Mouse (Mus musculus): Measurements from ENCODE around the gene Erbb2. TPM values are rescaled to one million over a fixed set of nuclear protein-coding genes. Genes with fewer than 3 reads are reported as not detected.
A peak's percentile ranks its signal among the peaks of the same experiment; 100 is the strongest.

The Erbb2 gene
- 1 to 10 TPM; 6.6 to 6.9 TPM for total RNA-seq (2021)
- 8.4 and 9.2 TPM in 2 replicates for polyA plus RNA-seq (2012; rRNA removed)
- long read RNA-seq, full-length matches to known transcripts: 6 of 10 reads
- long read RNA-seq, partial matches to known transcripts: 4 of 10 reads
- long read RNA-seq, other reads (novel, unspliced or antisense): 0 of 10 reads

DNA sequence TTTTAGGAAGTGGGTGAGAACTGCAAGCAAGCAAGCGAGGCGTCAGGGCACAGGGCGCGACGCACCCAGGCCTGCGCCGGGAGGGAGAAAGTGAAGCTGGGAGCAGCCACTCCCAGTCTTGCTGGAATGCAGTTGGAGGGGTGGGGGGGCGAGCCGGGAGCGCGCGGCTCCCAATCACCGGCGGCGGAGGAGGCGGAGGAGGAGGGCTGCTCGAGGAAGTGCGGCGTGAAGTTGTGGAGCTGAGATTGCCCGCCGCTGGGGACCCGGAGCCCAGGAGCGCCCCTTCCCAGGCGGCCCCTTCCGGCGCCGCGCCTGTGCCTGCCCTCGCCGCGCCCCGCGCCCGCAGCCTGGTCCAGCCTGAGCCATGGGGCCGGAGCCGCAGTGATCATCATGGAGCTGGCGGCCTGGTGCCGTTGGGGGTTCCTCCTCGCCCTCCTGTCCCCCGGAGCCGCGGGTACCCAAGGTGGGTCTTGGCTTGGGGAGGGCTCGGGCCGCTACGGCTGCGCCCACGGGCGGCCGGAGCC is at the start of gene Erbb2:
TSS of gene Erbb2 (plus strand) at position 198 of the 524 bp plus-strand sequence.
- H3K4me3 ChIP-seq: peak within 1 kb of the TSS; percentile 67
- peak within 1 kb of the TSS; percentile 90 for H3K27ac ChIP-seq
- peaks cover 7% of the 10 kb centered on the region for H3K4me1 ChIP-seq (ENCODE audit: control insufficient read depth, insufficient read depth, low read length)
- no peaks in the 10 kb centered on the region for H3K27me3 ChIP-seq (ENCODE audit: control insufficient read depth, insufficient read depth, low read length)
- WGBS: under 1% methylated on average over 48 of the region's 49 CpGs
- DNase-seq: peak; percentile 82 to 84
- H3K79me2 ChIP-seq (replicated peaks; ENCODE audit: control insufficient read depth, insufficient read depth, low read length): no peaks in the 10 kb centered on the region
- peak within 1 kb of the TSS; percentile 87 for H3K9ac ChIP-seq (ENCODE audit: low read depth, low read length)
- H3K36me3 ChIP-seq (ENCODE audit: control insufficient read depth, insufficient read depth, low read length): no peaks in the 10 kb centered on the region
- TF ChIP-seq EP300 (IDR thresholded peaks at IDR 0.05; ENCODE audit: insufficient read depth, low read depth, low read length) (no peak), CTCF (IDR thresholded peaks at IDR 0.05) (peak; percentile 19), POLR2A (IDR thresholded peaks at IDR 0.05; ENCODE audit: insufficient read depth, low read depth, low read length) (peak; percentile 81)
- intact Hi-C loops (cut with DNase I): no loop called here

GRCm38 (mm10) chr11:98363817-98364216 is 48.5 kb upstream of the Erbb2 start:
- H3K27me3 ChIP-seq (ENCODE audit: control insufficient read depth, insufficient read depth, low read length): no peaks in the 10 kb centered on the region
- H3K79me2 ChIP-seq (replicated peaks; ENCODE audit: control insufficient read depth, insufficient read depth, low read length): no peaks in the 10 kb centered on the region; the same call in 1 of the 2 replicates
- no peak for TF ChIP-seq CTCF (IDR thresholded peaks at IDR 0.05)
- TF ChIP-seq EP300 (IDR thresholded peaks at IDR 0.05; ENCODE audit: insufficient read depth, low read depth, low read length): no peak
- no peak for TF ChIP-seq POLR2A (IDR thresholded peaks at IDR 0.05; ENCODE audit: insufficient read depth, low read depth, low read length)
- H3K4me3 ChIP-seq: no peak overlapping the region
- H3K27ac ChIP-seq: no peak overlapping the region
- peaks cover 9% of the 10 kb centered on the region for H3K4me1 ChIP-seq (ENCODE audit: control insufficient read depth, insufficient read depth, low read length)
- intact Hi-C loops (cut with DNase I): no loop called here
- no peak overlapping the region for H3K9ac ChIP-seq (ENCODE audit: low read depth, low read length)
- no peak for DNase-seq
- WGBS: 82% methylated on average over 5 of the region's 5 CpGs
- H3K36me3 ChIP-seq (ENCODE audit: control insufficient read depth, insufficient read depth, low read length): no peaks in the 10 kb centered on the region

- WGBS: 90% methylated on average over 5 of the region's 5 CpGs
- no peaks in the 10 kb centered on the region; the same call in 1 of the 2 replicates for H3K79me2 ChIP-seq (replicated peaks; ENCODE audit: control insufficient read depth, insufficient read depth, low read length)
Observed at GRCm38 (mm10) chr11:98364410-98364809, 47.9 kb upstream of the Erbb2 start.

GRCm38 (mm10) chr11:98366290-98366689 is 46.0 kb upstream of the Erbb2 start:
- no peak for TF ChIP-seq POLR2A (IDR thresholded peaks at IDR 0.05; ENCODE audit: insufficient read depth, low read depth, low read length)
- TF ChIP-seq EP300 (IDR thresholded peaks at IDR 0.05; ENCODE audit: insufficient read depth, low read depth, low read length): no peak
- no peak for TF ChIP-seq CTCF (IDR thresholded peaks at IDR 0.05)
- no peak for DNase-seq
- Histone ChIP-seq H3K4me1 (ENCODE audit: control insufficient read depth, insufficient read depth, low read length) (no peaks in the 10 kb centered on the region; the same call in 1 of the 2 replicates), H3K27me3 (ENCODE audit: control insufficient read depth, insufficient read depth, low read length) (no peaks in the 10 kb centered on the region), H3K36me3 (ENCODE audit: control insufficient read depth, insufficient read depth, low read length) (no peaks in the 10 kb centered on the region), H3K27ac (no peak overlapping the region), H3K4me3 (no peak overlapping the region), H3K79me2 (replicated peaks; ENCODE audit: control insufficient read depth, insufficient read depth, low read length) (no peaks in the 10 kb centered on the region; the same call in 1 of the 2 replicates), H3K9ac (ENCODE audit: low read depth, low read length) (no peak overlapping the region)
- intact Hi-C loops (cut with DNase I): no loop called here
- WGBS: 71% methylated on average over 10 of the region's 10 CpGs

More at GRCm38 (mm10) chr11:98364410-98364809, 47.9 kb upstream of the Erbb2 start:
- intact Hi-C loops (cut with DNase I): no loop called here
- Histone ChIP-seq H3K36me3 (ENCODE audit: control insufficient read depth, insufficient read depth, low read length) (no peaks in the 10 kb centered on the region), H3K4me3 (no peak overlapping the region), H3K9ac (ENCODE audit: low read depth, low read length) (no peak overlapping the region), H3K27me3 (ENCODE audit: control insufficient read depth, insufficient read depth, low read length) (no peaks in the 10 kb centered on the region), H3K27ac (no peak overlapping the region), H3K4me1 (ENCODE audit: control insufficient read depth, insufficient read depth, low read length) (peaks cover 6% of the 10 kb centered on the region)
- no peak for TF ChIP-seq POLR2A (IDR thresholded peaks at IDR 0.05; ENCODE audit: insufficient read depth, low read depth, low read length)
- TF ChIP-seq EP300 (IDR thresholded peaks at IDR 0.05; ENCODE audit: insufficient read depth, low read depth, low read length): no peak
- TF ChIP-seq CTCF (IDR thresholded peaks at IDR 0.05): no peak
- no peak for DNase-seq

GRCm38 (mm10) chr11:98367171-98367862 is 45.0 kb upstream of the Erbb2 start:
- intact Hi-C loops (cut with DNase I): no loop called here
- peak in 1 of 2 experiments; percentile 39 for DNase-seq
- 45% methylated on average over 10 of the region's 10 CpGs for WGBS
- Histone ChIP-seq H3K27ac (peak overlapping the region; percentile 51), H3K4me3 (no peak overlapping the region), H3K36me3 (ENCODE audit: control insufficient read depth, insufficient read depth, low read length) (no peaks in the 10 kb centered on the region), H3K27me3 (ENCODE audit: control insufficient read depth, insufficient read depth, low read length) (no peaks in the 10 kb centered on the region), H3K4me1 (ENCODE audit: control insufficient read depth, insufficient read depth, low read length) (no peaks in the 10 kb centered on the region), H3K9ac (ENCODE audit: low read depth, low read length) (no peak overlapping the region), H3K79me2 (replicated peaks; ENCODE audit: control insufficient read depth, insufficient read depth, low read length) (no peaks in the 10 kb centered on the region; the same call in 1 of the 2 replicates)
- TF ChIP-seq CTCF (IDR thresholded peaks at IDR 0.05) (no peak), EP300 (IDR thresholded peaks at IDR 0.05; ENCODE audit: insufficient read depth, low read depth, low read length) (no peak), POLR2A (IDR thresholded peaks at IDR 0.05; ENCODE audit: insufficient read depth, low read depth, low read length) (no peak)

DNA sequence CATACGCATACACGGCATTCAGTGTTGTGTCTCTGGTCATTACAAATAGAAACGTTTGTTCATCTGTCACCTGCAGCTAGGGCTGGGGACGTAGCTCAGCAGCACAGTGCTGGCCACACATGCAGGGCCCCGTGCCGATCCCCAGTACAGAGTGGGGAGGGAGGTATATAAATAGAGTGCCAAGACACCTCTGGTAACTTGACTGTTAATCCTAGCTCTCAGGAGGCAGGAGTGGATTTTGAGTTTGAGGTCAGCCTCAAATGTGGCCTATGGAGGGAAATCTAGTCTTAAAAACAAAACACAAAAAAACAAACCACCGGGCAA is 44.4 kb upstream of the Erbb2 start:
- H3K79me2 ChIP-seq (replicated peaks; ENCODE audit: control insufficient read depth, insufficient read depth, low read length): no peaks in the 10 kb centered on the region; the same call in 1 of the 2 replicates
- TF ChIP-seq EP300 (IDR thresholded peaks at IDR 0.05; ENCODE audit: insufficient read depth, low read depth, low read length): no peak
- TF ChIP-seq CTCF (IDR thresholded peaks at IDR 0.05): no peak
- no peak for TF ChIP-seq POLR2A (IDR thresholded peaks at IDR 0.05; ENCODE audit: insufficient read depth, low read depth, low read length)
- 62% methylated on average over 7 of the region's 7 CpGs for WGBS

More for the DNA sequence above, 44.4 kb upstream of the Erbb2 start:
- Histone ChIP-seq H3K9ac (ENCODE audit: low read depth, low read length) (no peak overlapping the region), H3K36me3 (ENCODE audit: control insufficient read depth, insufficient read depth, low read length) (no peaks in the 10 kb centered on the region), H3K4me3 (no peak overlapping the region), H3K27ac (peak overlapping the region; percentile 51), H3K27me3 (ENCODE audit: control insufficient read depth, insufficient read depth, low read length) (no peaks in the 10 kb centered on the region), H3K4me1 (ENCODE audit: control insufficient read depth, insufficient read depth, low read length) (no peaks in the 10 kb centered on the region)
- DNase-seq: peak in 1 of 2 experiments; percentile 39
- intact Hi-C loops (cut with DNase I): no loop called here
